Mouse (Mus musculus) limb, embryonic 14.5 days (tissue): Measurements from ENCODE around the gene Synrg. TPM values are rescaled to one million over a fixed set of nuclear protein-coding genes. Genes with fewer than 3 reads are reported as not detected.

Source experiments
- ATAC-seq: fragments of 200-750 bp; cut with Nextera tagmentation; 2 replicates; pipeline ENCODE4 v1.8.0; 2017; ENCODE audit warnings: low read depth, moderate number of reproducible peaks, moderate TSS enrichment; ENCODE audit not compliant: low FRiP score
- DNase-seq: peaks from one replicate; pipeline ENCODE4 v3.0.0-alpha.2; 2015; ENCODE audit warnings: low spot score
- H3K27ac ChIP-seq: fragments of 300-500 bp; sonication (generic); replicated peaks from 2 replicates; pipeline ENCODE4 v1.5.1; 2014; ENCODE audit warnings: low read depth, mild to moderate bottlenecking, low read length, moderate library complexity, mixed read lengths
- H3K27me3 ChIP-seq: fragments of 300-500 bp; sonication (generic); 2 replicates; pipeline ENCODE4 v1.6.1; 2014; ENCODE audit warnings: low read length, mixed read lengths; ENCODE audit not compliant: control insufficient read depth, insufficient read depth
- H3K36me3 ChIP-seq: fragments of 300-500 bp; sonication (generic); 2 replicates; pipeline ENCODE4 v1.6.1; 2014; ENCODE audit warnings: mild to moderate bottlenecking, low read length, moderate library complexity, mixed read lengths; ENCODE audit not compliant: control insufficient read depth, insufficient read depth
- H3K4me1 ChIP-seq: fragments of 300-500 bp; sonication (generic); 2 replicates; pipeline ENCODE4 v1.6.1; 2014; ENCODE audit warnings: antibody characterized with exemption, low read length, mixed read lengths; ENCODE audit not compliant: control insufficient read depth, insufficient read depth
- H3K4me2 ChIP-seq: fragments of 300-500 bp; sonication (generic); replicated peaks from 2 replicates; pipeline ENCODE4 v1.6.1; 2014; ENCODE audit warnings: low read depth, mild to moderate bottlenecking, low read length, moderate library complexity; ENCODE audit not compliant: severe bottlenecking
- H3K4me3 ChIP-seq: fragments of 300-500 bp; sonication (generic); replicated peaks from 2 replicates; pipeline ENCODE4 v1.5.1; 2014; ENCODE audit warnings: low read length
- H3K9ac ChIP-seq: fragments of 300-500 bp; sonication (generic); 2 replicates; pipeline ENCODE4 v1.6.1; 2014; ENCODE audit warnings: mild to moderate bottlenecking, low read depth, low read length, moderate library complexity; ENCODE audit not compliant: severe bottlenecking
- H3K9me3 ChIP-seq: fragments of 300-500 bp; sonication (generic); 2 replicates; pipeline ENCODE4 v1.6.1; 2016; ENCODE audit warnings: low read length; ENCODE audit not compliant: control insufficient read depth
- POLR2A ChIP-seq: fragments of 200-500 bp; IDR thresholded peaks from 2 replicates; pipeline ENCODE4 v1.8.0; 2012; ENCODE audit warnings: inconsistent platforms, mild to moderate bottlenecking, moderate library complexity, borderline replicate concordance; ENCODE audit not compliant: insufficient read depth, insufficient read length; ENCODE audit errors: extremely low read depth
- WGBS: fragments of 180-500 bp; shearing (Covaris S2); extraction: QIAGEN DNeasy Blood & Tissue Kit; methylation state at CpG from one replicate; pipeline ENCODE4 v1.1.7; 2014; 5-methylcytosine and 5-hydroxymethylcytosine counted together
- polyA plus RNA-seq, 2 experiments: library from polyadenylated mRNA; depleted of rRNA in 1 of 2; stranded (reverse) in 1 of 2; unstranded in 1 of 2; fragments of >200 nt; fragmentation: Nextera tagmentation in 1 of 2; extraction: Ambion mirVana in 1 of 2; gene quantifications; 2 replicates each; pipeline versions ENCODE4 v1.2.1 to v1.2.3; 2012 to 2014

The Synrg gene
- polyA plus RNA-seq, 2 experiments, result 9.4 to 13.0 TPM

DNA sequence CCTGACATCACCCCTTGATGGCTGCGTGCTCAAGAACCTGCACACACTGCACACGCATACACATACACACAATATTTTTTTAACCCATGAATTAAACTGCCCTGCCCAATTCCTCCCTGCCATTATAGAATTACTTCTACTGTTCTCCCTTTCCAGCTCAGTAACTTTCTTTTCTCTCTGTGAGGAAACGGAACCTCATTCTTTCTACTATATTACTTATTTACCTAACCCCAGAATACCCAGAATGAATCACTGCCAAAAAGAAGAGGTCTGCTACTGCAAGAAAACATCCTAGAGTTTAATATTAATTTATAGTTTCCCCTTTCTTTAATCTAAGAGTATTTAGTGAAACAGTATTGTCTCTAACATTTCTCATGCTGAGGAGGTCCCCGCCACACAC lies 30.9 kb upstream of the Synrg start:
- Histone ChIP-seq H3K9me3 (no peaks in the 10 kb centered on the region), H3K27me3 (no peaks in the 10 kb centered on the region), H3K4me2 (no peak overlapping the region), H3K4me1 (no peaks in the 10 kb centered on the region), H3K27ac (no peak overlapping the region), H3K9ac (no peak overlapping the region), H3K4me3 (no peak overlapping the region), H3K36me3 (no peaks in the 10 kb centered on the region)
- no peak for ATAC-seq
- no peak for TF ChIP-seq POLR2A
- DNase-seq, result no peak
- WGBS, result 87% methylated on average over 4 of the region's 4 CpGs

DNA sequence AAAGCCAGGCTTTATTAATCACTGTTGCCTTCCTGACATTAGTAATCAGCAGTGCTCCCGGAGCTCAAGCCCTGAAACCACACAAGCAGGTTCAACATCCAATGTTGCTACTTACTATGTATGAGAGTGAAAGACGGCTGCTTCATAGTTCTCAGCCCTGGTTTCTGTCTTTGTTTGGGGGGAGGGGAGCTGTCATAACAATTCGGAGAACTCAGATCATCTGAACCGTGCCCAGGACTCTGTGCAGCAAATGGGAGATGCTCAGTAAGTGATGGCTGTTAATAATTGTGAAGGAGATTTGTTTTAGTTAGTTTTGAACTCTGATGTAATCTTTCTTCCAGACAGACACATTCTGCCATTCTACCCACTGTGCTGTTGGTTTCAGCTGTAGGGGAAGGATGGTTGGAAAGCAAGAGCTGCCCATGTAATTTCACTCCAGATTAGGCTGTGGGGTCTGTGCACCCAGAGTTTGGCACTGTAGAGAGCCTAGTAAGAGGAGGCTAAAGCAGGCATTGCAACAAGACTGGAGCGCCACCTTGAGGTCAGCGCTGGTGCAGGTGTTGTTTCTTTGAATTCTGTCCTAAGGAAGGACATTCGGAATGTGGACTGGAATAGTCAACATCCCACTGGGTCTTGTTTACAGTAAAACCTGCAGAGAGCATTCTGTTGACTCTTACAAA lies 28.1 kb upstream of the Synrg start:
- no peaks in the 10 kb centered on the region for H3K27me3 ChIP-seq
- TF ChIP-seq POLR2A, result no peak
- ATAC-seq (no peak), DNase-seq (peak; percentile 81)
- H3K36me3 ChIP-seq, result no peaks in the 10 kb centered on the region
- no peaks in the 10 kb centered on the region for H3K4me1 ChIP-seq
- no peak overlapping the region for H3K27ac ChIP-seq
- no peak overlapping the region for H3K4me2 ChIP-seq
- 25% methylated on average over 7 of the region's 7 CpGs for WGBS
- H3K9ac ChIP-seq, result no peak overlapping the region
- no peaks in the 10 kb centered on the region for H3K9me3 ChIP-seq
- no peak overlapping the region for H3K4me3 ChIP-seq

DNA sequence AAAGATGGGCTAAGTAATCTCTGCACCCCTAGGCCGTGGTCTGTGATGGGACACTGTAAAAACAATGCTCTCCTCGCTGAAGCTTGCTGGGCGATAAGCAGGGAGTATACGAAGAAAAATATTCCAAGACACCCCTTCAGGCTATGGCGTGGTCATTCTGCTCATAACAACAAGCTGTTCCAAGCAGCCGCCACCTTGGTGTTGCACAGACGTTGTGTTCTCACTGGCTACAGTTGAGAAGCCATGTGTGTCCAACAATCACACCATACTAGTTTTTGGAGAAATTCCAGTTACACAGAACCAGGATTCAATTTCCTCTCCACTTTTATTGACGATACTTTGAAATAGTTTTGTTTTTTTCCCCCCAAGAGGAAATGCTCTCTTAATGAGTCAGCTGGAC lies 25.7 kb upstream of the Synrg start:
- no peak overlapping the region for H3K4me3 ChIP-seq
- ATAC-seq (no peak), DNase-seq (no peak)
- peaks cover 6% of the 10 kb centered on the region for H3K4me1 ChIP-seq
- H3K4me2 ChIP-seq, result no peak overlapping the region
- no peaks in the 10 kb centered on the region for H3K27me3 ChIP-seq
- no peak overlapping the region for H3K27ac ChIP-seq
- 74% methylated on average over 8 of the region's 8 CpGs for WGBS
- TF ChIP-seq POLR2A, result no peak
- H3K9me3 ChIP-seq, result no peaks in the 10 kb centered on the region
- no peak overlapping the region for H3K9ac ChIP-seq
- H3K36me3 ChIP-seq, result no peaks in the 10 kb centered on the region

DNA sequence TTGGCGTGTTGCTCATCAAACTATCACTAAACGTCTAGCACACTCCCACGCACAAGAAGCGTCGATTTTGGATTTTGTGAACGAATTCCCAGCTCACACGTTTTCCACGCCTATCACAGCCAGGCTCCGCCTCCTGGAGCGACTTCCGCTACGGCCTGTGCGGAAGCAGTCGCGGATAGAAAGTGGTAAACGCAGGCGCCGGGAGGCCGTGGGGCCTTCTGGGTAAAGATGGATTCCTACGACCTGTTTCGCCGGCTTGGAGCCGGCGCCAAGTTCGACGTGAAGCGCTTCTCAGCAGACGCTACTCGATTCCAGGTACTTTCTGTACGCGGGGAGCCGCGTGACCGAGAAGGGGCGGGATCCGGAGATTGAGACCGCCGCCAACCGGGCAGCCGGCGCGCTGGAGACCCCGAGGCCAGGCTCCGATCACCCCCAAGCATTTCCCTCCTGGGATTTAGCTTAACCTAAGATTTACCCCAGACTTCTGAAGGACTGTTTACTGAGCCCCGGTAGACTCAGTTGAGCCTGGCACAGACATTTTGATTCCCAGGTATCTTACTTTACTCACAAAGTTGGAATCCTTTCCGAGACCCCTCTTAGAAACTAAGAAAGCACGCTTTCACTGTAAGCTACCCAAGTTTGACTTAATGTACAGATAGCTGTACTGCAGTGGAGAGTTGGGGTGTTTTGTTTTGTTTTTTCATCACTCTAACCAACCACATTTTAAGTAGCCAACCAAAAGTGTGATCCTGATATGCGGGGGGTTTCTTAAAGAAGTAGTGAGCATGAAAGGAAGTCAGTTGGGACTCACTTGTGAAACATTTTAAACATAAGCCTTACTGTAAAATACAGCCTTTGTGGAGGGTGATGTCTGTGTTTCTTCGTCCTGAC lies 22.0 kb upstream of the Synrg start, which contains the start of gene Ddx52:
Ddx52 (plus strand) TSS at position 113 of the 891 bp plus-strand sequence.
- H3K4me3 ChIP-seq, result peak within 1 kb of the TSS; percentile 78
- peak within 1 kb of the TSS; percentile 90 for H3K9ac ChIP-seq
- DNase-seq, result peak; percentile 91
- H3K4me1 ChIP-seq, result peaks cover 6% of the 10 kb centered on the region
- no peaks in the 10 kb centered on the region for H3K9me3 ChIP-seq
- peak; percentile 96 for ATAC-seq
- H3K27ac ChIP-seq, result peak within 1 kb of the TSS; percentile 76
- peak within 1 kb of the TSS; percentile 75 for H3K4me2 ChIP-seq
- WGBS, result 1% methylated on average over 49 of the region's 49 CpGs
- peak; percentile 67; the same call in 1 of the 2 replicates for TF ChIP-seq POLR2A
- peaks cover 32% of the 10 kb centered on the region for H3K36me3 ChIP-seq
- no peaks in the 10 kb centered on the region for H3K27me3 ChIP-seq

DNA sequence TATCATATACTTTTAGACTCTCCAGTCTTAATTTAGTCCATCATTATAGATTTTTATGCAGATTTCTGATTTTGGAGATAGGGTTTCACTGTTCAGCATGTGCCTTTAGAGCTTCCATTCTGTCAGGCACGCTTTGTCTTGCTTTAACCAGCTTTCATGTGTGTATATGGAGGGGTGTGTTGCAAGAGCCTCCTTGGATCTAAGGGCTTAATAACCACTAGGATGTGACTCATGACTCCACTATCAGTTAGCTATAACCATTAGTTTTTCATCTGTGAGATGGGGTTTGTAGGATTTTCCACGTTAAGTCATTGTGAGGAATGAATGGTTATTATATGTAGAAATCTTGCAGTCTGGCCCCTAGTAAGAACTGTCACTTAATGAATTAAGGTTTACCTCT lies 7.4 kb upstream of the Synrg start:
- Histone ChIP-seq H3K9me3 (no peaks in the 10 kb centered on the region), H3K9ac (no peak overlapping the region), H3K4me2 (no peak overlapping the region), H3K27ac (no peak overlapping the region), H3K36me3 (peaks cover 83% of the 10 kb centered on the region), H3K27me3 (no peaks in the 10 kb centered on the region), H3K4me1 (no peaks in the 10 kb centered on the region), H3K4me3 (no peak overlapping the region)
- no peak for TF ChIP-seq POLR2A
- WGBS, result 88% methylated on average over 2 of the region's 2 CpGs
- DNase-seq (no peak), ATAC-seq (no peak)
